Comparison of ENCODE assay signal across 27 mouse cellular contexts in the genomic region with DNA sequence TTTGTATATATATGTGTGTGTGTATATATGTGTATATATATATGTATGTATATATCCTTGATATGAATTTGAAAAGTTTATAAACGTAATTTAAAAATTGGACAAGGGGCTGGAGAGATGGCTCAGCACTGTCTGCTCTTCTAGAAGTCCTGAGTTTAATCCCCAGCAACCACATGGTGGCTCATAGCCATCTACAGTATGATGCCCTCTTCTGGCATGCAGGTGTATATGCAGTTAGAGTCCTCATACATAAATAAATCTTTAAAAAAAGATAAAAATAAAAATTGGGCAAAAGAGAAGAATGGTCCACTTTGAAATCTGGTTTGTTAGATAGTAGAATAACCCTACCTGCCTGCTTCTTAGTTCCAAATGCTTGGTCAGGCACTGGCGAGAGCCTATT. TPM values are rescaled to one million over a fixed set of nuclear protein-coding genes. Genes with fewer than 3 reads are reported as not detected.
DNase-seq lines count a peak whose midpoint lies in the region; ATAC-seq and TF ChIP-seq lines count a peak whose summit lies in the region.
"Had no signal": no experiment of that assay in that cellular context is flagged by ENCODE, and none has a peak within 500 bp of the region (broad histone marks: within the 10 kb centered on the region; RNA-seq: fewer than 3 reads in every experiment).

No protein-coding gene starts in this region.

- DNase-seq in gastrocnemius, adult 2 months = no peak
- DNase-seq in gastrocnemius, adult 18-20 months (ENCODE audit: low spot score) = no peak
- DNase-seq in liver, embryonic 14.5 days (ENCODE audit: low read depth in 3 of 3, low spot score in 3 of 3) = no peak
- DNase-seq in thymus, postnatal 0 days (ENCODE audit: low spot score) = peak; percentile 5
- DNase-seq in thymus, postnatal 4 days = no peak
- DNase-seq in stomach, postnatal 0 days (ENCODE audit: low spot score) = no peak
- no peak for DNase-seq in right cerebral cortex, postnatal 4 days
- DNase-seq: adrenal gland, postnatal 14 days; cerebellum, adult 11 months; cerebellum, postnatal 25 days; gastrocnemius, postnatal 25 days; heart, postnatal 4 days; kidney, adult 11 months; kidney, postnatal 36 days; layer of hippocampus, postnatal 36 days; left cerebral cortex, postnatal 4 days; lung, postnatal 10 days; thymus, postnatal 14 days had no signal

- ATAC-seq in liver, embryonic 14.5 days (ENCODE audit: insufficient read depth) = no peak
- no peak for ATAC-seq in liver, embryonic 12.5 days
- no peak for ATAC-seq in stomach, postnatal 0 days (ENCODE audit: low FRiP score, low TSS enrichment)
- ATAC-seq: forebrain, embryonic 13.5 days had no signal

- H3K27me3 ChIP-seq in liver, embryonic 14.5 days (ENCODE audit: control insufficient read depth, insufficient read depth, low read length) = no peaks in the 10 kb centered on the region
- no peaks in the 10 kb centered on the region for H3K27me3 ChIP-seq in liver, embryonic 12.5 days (replicated peaks)
- no peaks in the 10 kb centered on the region for H3K27me3 ChIP-seq in stomach, postnatal 0 days (ENCODE audit: control insufficient read depth, insufficient read depth, low read length)
- H3K27me3 ChIP-seq: forebrain, embryonic 13.5 days; hindbrain, embryonic 13.5 days; kidney, embryonic 15.5 days; liver, embryonic 15.5 days; midbrain, embryonic 12.5 days; neural tube, embryonic 13.5 days had no signal

- H3K4me3 ChIP-seq in gastrocnemius, adult 2 months = no peak overlapping the region
- no peak overlapping the region for H3K4me3 ChIP-seq in liver, embryonic 14.5 days (ENCODE audit: insufficient read depth in 1 of 2, low read depth in 2 of 2, low read length in 2 of 2)
- no peak overlapping the region for H3K4me3 ChIP-seq in liver, embryonic 12.5 days
- no peak overlapping the region for H3K4me3 ChIP-seq in stomach, postnatal 0 days (ENCODE audit: low read depth, low read length)
- H3K4me3 ChIP-seq: forebrain, embryonic 13.5 days; heart, embryonic 12.5 days; hindbrain, embryonic 13.5 days; kidney, embryonic 15.5 days; liver, embryonic 15.5 days; midbrain, embryonic 12.5 days; myocyte; neural tube, embryonic 13.5 days had no signal

- H3K36me3 ChIP-seq in liver, embryonic 14.5 days (replicated peaks; ENCODE audit: control insufficient read depth, insufficient read depth, low read depth) = no peaks in the 10 kb centered on the region
- no peaks in the 10 kb centered on the region for H3K36me3 ChIP-seq in liver, embryonic 12.5 days
- no peaks in the 10 kb centered on the region for H3K36me3 ChIP-seq in stomach, postnatal 0 days (ENCODE audit: control insufficient read depth, insufficient read depth, low read length)
- H3K36me3 ChIP-seq: heart, embryonic 12.5 days; hindbrain, embryonic 13.5 days; kidney, embryonic 15.5 days; liver, embryonic 15.5 days; midbrain, embryonic 12.5 days; neural tube, embryonic 13.5 days had no signal

- no peaks in the 10 kb centered on the region for H3K4me1 ChIP-seq in liver, embryonic 14.5 days (replicated peaks; ENCODE audit: control insufficient read depth in 2 of 2, insufficient read depth in 2 of 2, low read length in 1 of 2)
- no peaks in the 10 kb centered on the region for H3K4me1 ChIP-seq in liver, embryonic 12.5 days
- no peaks in the 10 kb centered on the region for H3K4me1 ChIP-seq in stomach, postnatal 0 days (replicated peaks; ENCODE audit: control insufficient read depth, insufficient read depth)
- H3K4me1 ChIP-seq: heart, embryonic 12.5 days; hindbrain, embryonic 13.5 days; liver, embryonic 15.5 days had no signal

- WGBS in liver, embryonic 14.5 days (ENCODE audit: insufficient replicate concordance) = 54% methylated on average over 2 of the region's 2 CpGs
- WGBS in liver, embryonic 12.5 days (ENCODE audit: insufficient replicate concordance) = 76% methylated on average over 2 of the region's 2 CpGs
- 81% methylated on average over 2 of the region's 2 CpGs for WGBS in stomach, postnatal 0 days

- no peak for TF ChIP-seq EP300 in liver, embryonic 14.5 days (IDR thresholded peaks at IDR 0.05; ENCODE audit: low read depth)
- no peak for TF ChIP-seq EP300 in stomach, postnatal 0 days (optimal IDR thresholded peaks at IDR 0.05)

- intact Hi-C loops in gastrocnemius, adult 2 months (cut with DNase I) = no loop called here

- H3K27ac ChIP-seq in gastrocnemius, adult 2 months = no peak overlapping the region
- H3K27ac ChIP-seq in liver, embryonic 14.5 days = no peak overlapping the region
- no peak overlapping the region for H3K27ac ChIP-seq in liver, embryonic 12.5 days
- no peak overlapping the region for H3K27ac ChIP-seq in stomach, postnatal 0 days (replicated peaks)
- H3K27ac ChIP-seq: forebrain, embryonic 13.5 days; hindbrain, embryonic 13.5 days; kidney, embryonic 15.5 days; liver, embryonic 15.5 days; midbrain, embryonic 12.5 days; neural tube, embryonic 13.5 days had no signal

- peak; percentile 24; the same call in 1 of the 2 replicates for TF ChIP-seq CTCF in gastrocnemius, adult 2 months (IDR thresholded peaks at IDR 0.05)
- peak; percentile 19; the same call in 1 of the 2 replicates for TF ChIP-seq CTCF in liver, embryonic 14.5 days (IDR thresholded peaks at IDR 0.05; ENCODE audit: low read depth)
- peak; percentile 36; the same call in 1 of the 2 replicates for TF ChIP-seq CTCF in stomach, postnatal 0 days (IDR thresholded peaks at IDR 0.05; ENCODE audit: low read depth)

- no peak overlapping the region for H3K9ac ChIP-seq in liver, embryonic 14.5 days (replicated peaks)
- H3K9ac ChIP-seq in liver, embryonic 12.5 days = no peak overlapping the region
- H3K9ac ChIP-seq in stomach, postnatal 0 days (ENCODE audit: low read length) = no peak overlapping the region
- H3K9ac ChIP-seq: forebrain, embryonic 13.5 days; heart, embryonic 12.5 days; hindbrain, embryonic 13.5 days; kidney, embryonic 15.5 days; liver, embryonic 15.5 days; midbrain, embryonic 12.5 days; neural tube, embryonic 13.5 days had no signal

- H3K9me3 ChIP-seq in liver, embryonic 14.5 days (ENCODE audit: control insufficient read depth, low read length) = no peaks in the 10 kb centered on the region
- no peaks in the 10 kb centered on the region for H3K9me3 ChIP-seq in liver, embryonic 12.5 days (replicated peaks)
- no peaks in the 10 kb centered on the region for H3K9me3 ChIP-seq in stomach, postnatal 0 days (ENCODE audit: control insufficient read depth, low read length)
- H3K9me3 ChIP-seq: forebrain, embryonic 13.5 days; heart, embryonic 12.5 days; hindbrain, embryonic 13.5 days; kidney, embryonic 15.5 days; liver, embryonic 15.5 days; midbrain, embryonic 12.5 days; neural tube, embryonic 13.5 days had no signal

- no peak overlapping the region for H3K4me2 ChIP-seq in liver, embryonic 14.5 days (ENCODE audit: low read depth)
- no peak overlapping the region for H3K4me2 ChIP-seq in liver, embryonic 12.5 days
- no peak overlapping the region for H3K4me2 ChIP-seq in stomach, postnatal 0 days (replicated peaks; ENCODE audit: low read depth)
- H3K4me2 ChIP-seq: forebrain, embryonic 13.5 days; heart, embryonic 12.5 days; hindbrain, embryonic 13.5 days; kidney, embryonic 15.5 days; liver, embryonic 15.5 days; midbrain, embryonic 12.5 days; neural tube, embryonic 13.5 days had no signal

RNA-seq across cellular contexts. Expression of gene Atp5g3, which starts 36.2 kb away (rescaled TPM):
- 1,000 to 10,000 TPM in 1 of 2 experiments, 100 to 1,000 TPM in 1; 956 to 1,535 TPM for total RNA-seq in gastrocnemius, adult 2 months (2021)
- total RNA-seq in gastrocnemius, adult 18-20 months (2021) = 1,000 to 10,000 TPM; 1,056 to 1,184 TPM
- polyA plus RNA-seq in liver, embryonic 14.5 days (2012; rRNA removed) = 363 and 406 TPM in 2 replicates
- polyA plus RNA-seq in liver, embryonic 14.5 days (2014; fragmentation: Nextera tagmentation; extraction: Ambion mirVana) = 732 and 769 TPM in 2 replicates
- 807 and 810 TPM in 2 replicates for polyA plus RNA-seq in liver, embryonic 12.5 days (2016; fragmentation: Nextera tagmentation; extraction: Ambion mirVana)
- 1,407 and 1,410 TPM in 2 replicates for polyA plus RNA-seq in thymus, postnatal 0 days (2015; fragmentation: Nextera tagmentation; extraction: Ambion mirVana)
- polyA plus RNA-seq in stomach, postnatal 0 days (2015; fragmentation: Nextera tagmentation; extraction: Ambion mirVana) = 1,360 and 1,478 TPM in 2 replicates

RNA-seq across cellular contexts. Expression of gene Atf2, which starts 54.9 kb away (rescaled TPM):
- 10 to 100 TPM; 25.2 to 27.5 TPM for total RNA-seq in gastrocnemius, adult 2 months (2021)
- 10 to 100 TPM; 22.1 to 27.4 TPM for total RNA-seq in gastrocnemius, adult 18-20 months (2021)
- polyA plus RNA-seq in liver, embryonic 14.5 days (2012; rRNA removed) = 5.9 and 8.2 TPM in 2 replicates
- 13.0 and 14.6 TPM in 2 replicates for polyA plus RNA-seq in liver, embryonic 14.5 days (2014; fragmentation: Nextera tagmentation; extraction: Ambion mirVana)
- polyA plus RNA-seq in liver, embryonic 12.5 days (2016; fragmentation: Nextera tagmentation; extraction: Ambion mirVana) = 28.7 and 30.8 TPM in 2 replicates
- 37.2 and 46.6 TPM in 2 replicates for polyA plus RNA-seq in thymus, postnatal 0 days (2015; fragmentation: Nextera tagmentation; extraction: Ambion mirVana)
- polyA plus RNA-seq in stomach, postnatal 0 days (2015; fragmentation: Nextera tagmentation; extraction: Ambion mirVana) = 20.7 and 21.4 TPM in 2 replicates
